Mouse (Mus musculus) liver, embryonic 13.5 days (tissue): ENCODE data around the gene Rnase4. TPM values are rescaled to one million over a fixed set of nuclear protein-coding genes. Genes with fewer than 3 reads are reported as not detected.

Source experiments
- ATAC-seq: fragments of 200-750 bp; cut with Nextera tagmentation; 2 replicates; pipeline ENCODE4 v1.8.0; 2017; ENCODE audit warnings: low read depth, mild to moderate bottlenecking, moderate number of reproducible peaks, moderate library complexity
- DNase-seq: peaks from one replicate; pipeline ENCODE4 v3.0.0; 2022
- H3K27ac ChIP-seq: fragments of 300-500 bp; sonication (generic); 2 replicates; pipeline ENCODE4 v1.5.1; 2015; ENCODE audit warnings: moderate library complexity, mild to moderate bottlenecking, inconsistent platforms
- H3K27me3 ChIP-seq: fragments of 300-500 bp; sonication (generic); 2 replicates; pipeline ENCODE4 v1.6.1; 2015; ENCODE audit warnings: mild to moderate bottlenecking, inconsistent platforms
- H3K36me3 ChIP-seq: fragments of 300-500 bp; sonication (generic); 2 replicates; pipeline ENCODE4 v1.6.1; 2015; ENCODE audit warnings: mild to moderate bottlenecking, inconsistent platforms
- H3K4me1 ChIP-seq: fragments of 300-500 bp; sonication (generic); replicated peaks from 2 replicates; pipeline ENCODE4 v1.6.1; 2015; ENCODE audit warnings: inconsistent platforms
- H3K4me2 ChIP-seq: fragments of 300-500 bp; sonication (generic); 2 replicates; pipeline ENCODE4 v1.6.1; 2015; ENCODE audit warnings: inconsistent platforms, mild to moderate bottlenecking, moderate library complexity
- H3K4me3 ChIP-seq: fragments of 300-500 bp; sonication (generic); replicated peaks from 2 replicates; pipeline ENCODE4 v1.5.1; 2015; ENCODE audit warnings: mild to moderate bottlenecking, inconsistent platforms
- H3K9ac ChIP-seq: fragments of 300-500 bp; sonication (generic); 2 replicates; pipeline ENCODE4 v1.6.1; 2015; ENCODE audit warnings: mild to moderate bottlenecking, inconsistent platforms
- H3K9me3 ChIP-seq: fragments of 300-500 bp; sonication (generic); replicated peaks from 2 replicates; pipeline ENCODE4 v1.6.1; 2016; ENCODE audit warnings: inconsistent platforms
- WGBS: fragments of 180-500 bp; shearing (Covaris S2); methylation state at CpG from one replicate; pipeline ENCODE4 v1.1.7; 2015; ENCODE audit not compliant: insufficient replicate concordance; 5-methylcytosine and 5-hydroxymethylcytosine counted together
- polyA plus RNA-seq: library from polyadenylated mRNA; unstranded; fragments of >200 nt; fragmentation: Nextera tagmentation; extraction: Ambion mirVana; gene quantifications from 2 replicates; pipeline ENCODE4 v1.2.1, GENCODE M21; 2015

Gene Rnase4
- polyA plus RNA-seq, 1 experiment from 2014 or later = 14.1 TPM

- no peak overlapping the region for H3K4me2 ChIP-seq
- H3K4me1 ChIP-seq = peaks cover 97% of the 10 kb centered on the region
- 76% methylated on average over 3 of the region's 3 CpGs for WGBS
- H3K9ac ChIP-seq = 0 out of 2 replicates have a peak overlapping the region, but pooled peaks have one; percentile 4
- no peaks in the 10 kb centered on the region for H3K27me3 ChIP-seq
- no peaks in the 10 kb centered on the region for H3K9me3 ChIP-seq
- peak overlapping the region; percentile 82 for H3K27ac ChIP-seq
- no peak for DNase-seq
- no peak overlapping the region for H3K4me3 ChIP-seq
- no peaks in the 10 kb centered on the region for H3K36me3 ChIP-seq
- no peak for ATAC-seq
Measured at GRCm38 (mm10) chr14:51148006-51148405, 57.1 kb downstream of the Rnase4 start.

- Histone ChIP-seq H3K4me2 (peak overlapping the region; percentile 33), H3K36me3 (no peaks in the 10 kb centered on the region), H3K9ac (peak overlapping the region; percentile 52; the same call in 1 of the 2 replicates), H3K9me3 (no peaks in the 10 kb centered on the region), H3K27me3 (no peaks in the 10 kb centered on the region), H3K27ac (peak overlapping the region; percentile 82), H3K4me1 (peaks cover 97% of the 10 kb centered on the region), H3K4me3 (no peak overlapping the region)
- DNase-seq (peak; percentile 35), ATAC-seq (peak; percentile 77)
- 36% methylated on average over 5 of the region's 5 CpGs for WGBS
Measured at GRCm38 (mm10) chr14:51149164-51149563, 58.3 kb downstream of the Rnase4 start.

- WGBS = 67% methylated on average over 3 of the region's 3 CpGs
- H3K4me3 ChIP-seq = no peak overlapping the region
Measured at GRCm38 (mm10) chr14:51150206-51150831, 59.4 kb downstream of the Rnase4 start.

GRCm38 (mm10) chr14:51152249-51152870 is 61.5 kb downstream of the Rnase4 start:
- ATAC-seq (peak; percentile 64), DNase-seq (peak; percentile 62)
- no peaks in the 10 kb centered on the region for H3K9me3 ChIP-seq
- peak overlapping the region; percentile 30; the same call in 1 of the 2 replicates for H3K9ac ChIP-seq
- H3K4me1 ChIP-seq = peaks cover 73% of the 10 kb centered on the region
- H3K36me3 ChIP-seq = no peaks in the 10 kb centered on the region
- peak overlapping the region; percentile 80 for H3K27ac ChIP-seq
- H3K4me2 ChIP-seq = 0 out of 2 replicates have a peak overlapping the region, but pooled peaks have one; percentile 28
- no peak overlapping the region for H3K4me3 ChIP-seq
- H3K27me3 ChIP-seq = no peaks in the 10 kb centered on the region
- WGBS = 43% methylated on average over 5 of the region's 5 CpGs

More at GRCm38 (mm10) chr14:51150206-51150831, 59.4 kb downstream of the Rnase4 start:
- peak; percentile 47 for DNase-seq
- peak; percentile 89 for ATAC-seq
- Histone ChIP-seq H3K4me2 (peak overlapping the region; percentile 33), H3K27ac (peak overlapping the region; percentile 82), H3K4me1 (peaks cover 89% of the 10 kb centered on the region), H3K9me3 (no peaks in the 10 kb centered on the region), H3K9ac (peak overlapping the region; percentile 28), H3K27me3 (no peaks in the 10 kb centered on the region), H3K36me3 (no peaks in the 10 kb centered on the region)

Other genes starting within 250 kb of the Rnase4 start
- gene Tep1, start 220.5 kb upstream of the Rnase4 start, polyA plus RNA-seq = 2.2 and 2.5 TPM in 2 replicates
- 0.15 and 0.22 TPM in 2 replicates for gene Klhl33, start 193.6 kb upstream of the Rnase4 start, polyA plus RNA-seq
- gene Osgep, start 166.2 kb upstream of the Rnase4 start, polyA plus RNA-seq = 64.9 and 66.3 TPM in 2 replicates
- 116 and 131 TPM in 2 replicates for gene Apex1, start 166.1 kb upstream of the Rnase4 start, polyA plus RNA-seq
- 22.7 and 23.2 TPM in 2 replicates for gene Pip4p1, start 160.2 kb upstream of the Rnase4 start, polyA plus RNA-seq
- 82.4 and 85.0 TPM in 2 replicates for gene Pnp, start 160.0 kb upstream of the Rnase4 start, polyA plus RNA-seq
- not detected in 2 replicates for gene Gm49342, start 146.6 kb upstream of the Rnase4 start, polyA plus RNA-seq
- 7.6 and 8.5 TPM in 2 replicates for gene Pnp2, start 135.1 kb upstream of the Rnase4 start, polyA plus RNA-seq
- not detected in 2 replicates for gene Rnase10, start 83.3 kb upstream of the Rnase4 start, polyA plus RNA-seq
- gene Rnase9, start 49.2 kb upstream of the Rnase4 start, polyA plus RNA-seq = not detected in 2 replicates
- not detected in 2 replicates for gene Rnase11, start 40.9 kb upstream of the Rnase4 start, polyA plus RNA-seq
- 1.6 and 1.8 TPM in 2 replicates for gene Rnase12, start 33.4 kb upstream of the Rnase4 start, polyA plus RNA-seq
- not detected in 2 replicates for gene Olfr750, start 16.6 kb upstream of the Rnase4 start, polyA plus RNA-seq
- 3.7 and 4.6 TPM in 2 replicates for gene Ang, start 73 bp downstream of the Rnase4 start, polyA plus RNA-seq
- gene Eddm3b, start 23.3 kb downstream of the Rnase4 start, polyA plus RNA-seq = not detected in 2 replicates
- gene Rnase6, start 32.8 kb downstream of the Rnase4 start, polyA plus RNA-seq = 2.6 and 2.7 TPM in 2 replicates
- 0.12 TPM in 1 of 2 replicates, not detected in the other for gene Rnase1, start 55.7 kb downstream of the Rnase4 start, polyA plus RNA-seq
- not detected in 2 replicates for gene Rnase2b, start 71.2 kb downstream of the Rnase4 start, polyA plus RNA-seq
- gene Ang2, start 108.1 kb downstream of the Rnase4 start, polyA plus RNA-seq = not detected in 2 replicates
- not detected in 2 replicates for gene Ear14, start 112.3 kb downstream of the Rnase4 start, polyA plus RNA-seq
- not detected in 2 replicates for gene Rnase2a, start 165.0 kb downstream of the Rnase4 start, polyA plus RNA-seq